ENCODE assay signal across 9 mouse cellular contexts in the genomic region with DNA sequence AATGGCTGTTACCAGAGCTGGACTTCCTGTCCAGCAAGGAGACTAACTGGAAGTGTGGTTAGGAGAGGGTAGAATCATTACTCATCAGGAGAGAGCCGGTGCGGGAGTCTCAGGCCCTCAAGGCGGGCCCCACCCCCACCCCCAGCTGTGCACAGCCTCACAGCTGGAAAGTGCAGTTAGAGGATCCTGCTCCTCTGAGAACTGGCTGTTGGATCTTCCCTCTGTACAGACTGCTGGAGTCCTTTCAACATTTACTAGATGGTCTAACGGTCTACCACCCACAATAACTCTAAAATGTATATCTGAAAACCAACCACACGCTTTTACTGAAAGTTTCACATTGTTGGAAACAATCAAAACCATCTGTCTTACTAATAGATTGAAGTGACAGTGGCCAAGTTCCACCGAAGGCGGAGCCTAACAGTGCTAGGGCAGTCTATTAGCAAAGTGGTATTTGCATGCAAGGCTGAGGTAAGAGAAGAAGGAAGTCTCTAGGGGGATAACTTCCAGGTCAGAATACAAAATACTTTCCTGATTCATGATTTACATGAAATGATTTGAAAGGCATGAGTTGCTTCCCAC.
A peak's percentile ranks its signal among the peaks of the same experiment; 100 is the strongest.
DNase-seq lines count a peak whose midpoint lies in the region; ATAC-seq and TF ChIP-seq lines count a peak whose summit lies in the region.
"Had no signal": no experiment of that assay in that cellular context is flagged by ENCODE, and none has a peak within 500 bp of the region (broad histone marks: within the 10 kb centered on the region; RNA-seq: fewer than 3 reads in every experiment).

No protein-coding gene starts in this region.

- DNase-seq in midbrain, embryonic 11.5 days (ENCODE audit: low spot score, missing footprints) = peak; percentile 84
- no peak for DNase-seq in heart, embryonic 10.5 days (ENCODE audit: low spot score)
- no peak for DNase-seq in right cerebral cortex, postnatal 25 days
- no peak for DNase-seq in left cerebral cortex, postnatal 4 days
- DNase-seq in hindbrain, embryonic 14.5 days (ENCODE audit: low spot score) = no peak

- no peaks in the 10 kb centered on the region for H3K4me1 ChIP-seq in midbrain, embryonic 11.5 days (ENCODE audit: control insufficient read depth, insufficient read depth, low read length)
- H3K4me1 ChIP-seq in midbrain, embryonic 15.5 days = 0 out of 2 replicates have a peak, but pooled peaks cover 2% of the 10 kb centered on the region
- peaks cover 49% of the 10 kb centered on the region for H3K4me1 ChIP-seq in bone marrow macrophage, adult 2 months (ENCODE audit: control insufficient read depth, insufficient read depth, low read length)
- peaks cover 6% of the 10 kb centered on the region; the same call in 1 of the 2 replicates for H3K4me1 ChIP-seq in heart, embryonic 10.5 days
- H3K4me1 ChIP-seq in hindbrain, embryonic 14.5 days (replicated peaks; ENCODE audit: control insufficient read depth, insufficient read depth, low read length) = no peaks in the 10 kb centered on the region

- no peak overlapping the region for H3K9ac ChIP-seq in midbrain, embryonic 11.5 days (ENCODE audit: low read length)
- H3K9ac ChIP-seq in midbrain, embryonic 15.5 days = no peak overlapping the region
- H3K9ac ChIP-seq in hindbrain, embryonic 14.5 days = no peak overlapping the region
- H3K9ac ChIP-seq: neural tube, embryonic 13.5 days had no signal

- no peaks in the 10 kb centered on the region for H3K36me3 ChIP-seq in midbrain, embryonic 11.5 days (ENCODE audit: control insufficient read depth, insufficient read depth, low read length)
- H3K36me3 ChIP-seq in midbrain, embryonic 15.5 days (replicated peaks) = no peaks in the 10 kb centered on the region
- H3K36me3 ChIP-seq in heart, embryonic 10.5 days = no peaks in the 10 kb centered on the region
- no peaks in the 10 kb centered on the region for H3K36me3 ChIP-seq in hindbrain, embryonic 14.5 days (replicated peaks; ENCODE audit: control insufficient read depth, insufficient read depth)
- H3K36me3 ChIP-seq: neural tube, embryonic 13.5 days had no signal

- intact Hi-C loops in left cerebral cortex, postnatal 4 days (cut with DNase I) = no loop called here

- no peak for TF ChIP-seq CTCF in bone marrow macrophage, adult 2 months (IDR thresholded peaks at IDR 0.05; ENCODE audit: low read depth, low read length)

- no peak for TF ChIP-seq POLR2A in bone marrow macrophage, adult 2 months (IDR thresholded peaks at IDR 0.05; ENCODE audit: borderline replicate concordance, low read depth, low read length)

- no peak overlapping the region for H3K4me2 ChIP-seq in midbrain, embryonic 11.5 days
- no peak overlapping the region for H3K4me2 ChIP-seq in midbrain, embryonic 15.5 days
- no peak overlapping the region for H3K4me2 ChIP-seq in hindbrain, embryonic 14.5 days (replicated peaks)
- H3K4me2 ChIP-seq: neural tube, embryonic 13.5 days had no signal

- no peak overlapping the region for H3K27ac ChIP-seq in midbrain, embryonic 11.5 days (ENCODE audit: low read depth, low read length)
- H3K27ac ChIP-seq in midbrain, embryonic 15.5 days = no peak overlapping the region
- peak overlapping the region; percentile 91 for H3K27ac ChIP-seq in bone marrow macrophage, adult 2 months (ENCODE audit: insufficient read depth, low read depth, low read length)
- peak overlapping the region; percentile 42; the same call in 1 of the 2 replicates for H3K27ac ChIP-seq in heart, embryonic 10.5 days
- no peak overlapping the region for H3K27ac ChIP-seq in hindbrain, embryonic 14.5 days
- H3K27ac ChIP-seq: neural tube, embryonic 13.5 days had no signal

- H3K9me3 ChIP-seq in midbrain, embryonic 11.5 days (ENCODE audit: control insufficient read depth, low read length) = no peaks in the 10 kb centered on the region
- H3K9me3 ChIP-seq in midbrain, embryonic 15.5 days = no peaks in the 10 kb centered on the region
- H3K9me3 ChIP-seq in heart, embryonic 10.5 days = no peaks in the 10 kb centered on the region
- H3K9me3 ChIP-seq in hindbrain, embryonic 14.5 days (ENCODE audit: control insufficient read depth, low read length) = 0 out of 2 replicates have a peak, but pooled peaks cover 3% of the 10 kb centered on the region
- H3K9me3 ChIP-seq: neural tube, embryonic 13.5 days had no signal

- no peak for ATAC-seq in midbrain, embryonic 11.5 days (ENCODE audit: low FRiP score)
- ATAC-seq in midbrain, embryonic 15.5 days (replicated peaks) = no peak
- peak; percentile 52; the same call in 1 of the 2 replicates for ATAC-seq in monocyte, adult 5-6 weeks (replicated peaks; ENCODE audit: insufficient number of reproducible peaks, low FRiP score, low TSS enrichment, poor library complexity, severe bottlenecking)
- no peak; the same call in 1 of the 2 replicates for ATAC-seq in hindbrain, embryonic 14.5 days (ENCODE audit: low FRiP score)

- WGBS in midbrain, embryonic 11.5 days = 22% methylated on average over 7 of the region's 7 CpGs
- 19% methylated on average over 7 of the region's 7 CpGs for WGBS in midbrain, embryonic 15.5 days
- 20% methylated on average over 7 of the region's 7 CpGs for WGBS in heart, embryonic 10.5 days
- WGBS in hindbrain, embryonic 14.5 days = 15% methylated on average over 7 of the region's 7 CpGs

- no peaks in the 10 kb centered on the region for H3K27me3 ChIP-seq in midbrain, embryonic 11.5 days (ENCODE audit: control insufficient read depth, insufficient read depth, low read length)
- no peaks in the 10 kb centered on the region for H3K27me3 ChIP-seq in midbrain, embryonic 15.5 days (replicated peaks)
- no peaks in the 10 kb centered on the region for H3K27me3 ChIP-seq in heart, embryonic 10.5 days (ENCODE audit: insufficient read depth, poor library complexity, severe bottlenecking)
- H3K27me3 ChIP-seq in hindbrain, embryonic 14.5 days (ENCODE audit: control insufficient read depth, insufficient read depth, low read length) = no peaks in the 10 kb centered on the region
- H3K27me3 ChIP-seq: neural tube, embryonic 13.5 days had no signal

- H3K4me3 ChIP-seq in midbrain, embryonic 11.5 days (ENCODE audit: low read depth, low read length) = no peak overlapping the region
- H3K4me3 ChIP-seq in midbrain, embryonic 15.5 days = no peak overlapping the region
- H3K4me3 ChIP-seq in bone marrow macrophage, adult 2 months (ENCODE audit: insufficient read depth, low read length) = peak overlapping the region; percentile 23; the same call in 1 of the 2 replicates
- no peak overlapping the region for H3K4me3 ChIP-seq in heart, embryonic 10.5 days
- H3K4me3 ChIP-seq in hindbrain, embryonic 14.5 days (replicated peaks; ENCODE audit: low read length) = no peak overlapping the region
- H3K4me3 ChIP-seq: neural tube, embryonic 13.5 days had no signal

Comparison
In these comparisons a context has a peak if more than half of its experiments do, and no peak if none do; other contexts are left out.
1. H3K27ac ChIP-seq: peak in bone marrow macrophage, adult 2 months (single experiment) and heart, embryonic 10.5 days (single experiment); none in midbrain, embryonic 11.5 days (single experiment), midbrain, embryonic 15.5 days (single experiment) and hindbrain, embryonic 14.5 days (single experiment).